In the genomic region with DNA sequence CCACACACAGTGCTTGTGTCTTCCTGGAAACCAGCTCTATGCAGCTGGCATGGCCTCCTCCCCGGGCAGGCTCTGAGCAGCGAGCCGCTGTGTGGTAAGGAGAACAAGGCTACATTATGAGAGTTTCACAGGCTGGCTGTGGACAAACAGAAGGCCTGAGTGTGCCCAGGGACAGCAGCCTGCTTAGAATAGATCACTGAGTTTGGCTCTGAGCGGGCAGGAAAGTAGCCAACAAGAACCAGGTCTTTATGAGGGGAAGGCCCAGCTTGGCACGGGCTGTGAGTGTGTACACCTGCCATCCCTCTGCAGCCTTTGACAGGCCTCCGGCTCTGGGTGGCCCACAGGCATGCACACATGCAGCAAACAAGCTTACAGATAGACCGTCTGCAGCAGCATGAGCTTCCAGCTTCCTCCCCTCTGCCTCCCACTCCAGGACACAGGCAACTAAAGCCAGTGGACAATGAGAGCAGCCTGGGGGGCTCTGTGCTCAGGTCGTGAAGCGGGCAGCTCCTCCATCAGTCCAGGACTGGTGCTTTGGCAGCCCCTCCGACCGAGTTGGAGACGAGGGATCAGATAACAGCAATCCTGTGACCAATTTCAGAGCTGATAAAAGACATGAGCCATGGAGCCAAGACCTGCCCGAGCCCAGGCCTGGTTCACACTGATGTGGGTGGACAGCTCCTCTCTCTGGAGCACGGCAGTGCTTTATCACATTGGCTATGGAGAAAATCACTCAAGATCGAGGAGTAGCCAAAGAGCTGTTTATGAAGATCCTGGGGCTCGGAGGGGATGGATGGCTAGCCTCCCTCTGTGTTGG, we compare ENCODE assay signal across 8 mouse cellular contexts. TPM values are rescaled to one million over a fixed set of nuclear protein-coding genes. Genes with fewer than 3 reads are reported as not detected.
DNase-seq lines count a peak whose midpoint lies in the region; ATAC-seq and TF ChIP-seq lines count a peak whose summit lies in the region.
"Had no signal": no experiment of that assay in that cellular context is flagged by ENCODE, and none has a peak within 500 bp of the region (broad histone marks: within the 10 kb centered on the region; RNA-seq: fewer than 3 reads in every experiment).

No protein-coding gene starts in this region.

- no peaks in the 10 kb centered on the region for H3K36me3 ChIP-seq in testis, adult 2 months (ENCODE audit: control insufficient read depth, insufficient read depth, low read length)
- H3K36me3 ChIP-seq in kidney, embryonic 15.5 days = no peaks in the 10 kb centered on the region
- H3K36me3 ChIP-seq: stomach, embryonic 15.5 days had no signal

- ATAC-seq in kidney, embryonic 15.5 days (replicated peaks; ENCODE audit: low FRiP score) = no peak

- no peak overlapping the region for H3K4me2 ChIP-seq in kidney, embryonic 15.5 days
- H3K4me2 ChIP-seq: stomach, embryonic 15.5 days had no signal

- H3K4me3 ChIP-seq in testis, adult 2 months (ENCODE audit: control insufficient read depth, low read depth, low read length) = no peak overlapping the region
- H3K4me3 ChIP-seq in kidney, embryonic 15.5 days (replicated peaks) = no peak overlapping the region
- H3K4me3 ChIP-seq: stomach, embryonic 15.5 days had no signal

- H3K9me3 ChIP-seq in kidney, embryonic 15.5 days (replicated peaks) = no peaks in the 10 kb centered on the region
- H3K9me3 ChIP-seq: stomach, embryonic 15.5 days had no signal

- no peaks in the 10 kb centered on the region for H3K27me3 ChIP-seq in testis, adult 2 months (ENCODE audit: control insufficient read depth, insufficient read depth, low read length)
- H3K27me3 ChIP-seq in kidney, embryonic 15.5 days = no peaks in the 10 kb centered on the region
- H3K27me3 ChIP-seq: stomach, embryonic 15.5 days had no signal

- no peak overlapping the region for H3K9ac ChIP-seq in kidney, embryonic 15.5 days
- H3K9ac ChIP-seq: stomach, embryonic 15.5 days had no signal

- WGBS in kidney, embryonic 15.5 days = 53% methylated on average over 16 of the region's 16 CpGs

- no peaks in the 10 kb centered on the region; the same call in none of the 2 replicates for H3K4me1 ChIP-seq in testis, adult 2 months (ENCODE audit: control insufficient read depth, insufficient read depth, low read length)
- 0 out of 2 replicates have a peak, but pooled peaks cover 3% of the 10 kb centered on the region for H3K4me1 ChIP-seq in kidney, embryonic 15.5 days

- H3K27ac ChIP-seq in testis, adult 2 months (ENCODE audit: control insufficient read depth, insufficient read depth, low read depth, low read length) = no peak overlapping the region
- H3K27ac ChIP-seq in kidney, embryonic 15.5 days = no peak overlapping the region
- H3K27ac ChIP-seq: stomach, embryonic 15.5 days had no signal

- peak; percentile 7; the same call in 1 of the 2 replicates for TF ChIP-seq CTCF in testis, adult 2 months (IDR thresholded peaks at IDR 0.05; ENCODE audit: control insufficient read depth, insufficient read depth, insufficient replicate concordance, low read depth, low read length)

- no peak for TF ChIP-seq POLR2A in testis, adult 2 months (IDR thresholded peaks at IDR 0.05; ENCODE audit: control insufficient read depth, low read depth, low read length)

- no peak for DNase-seq in testis, postnatal 10 days (ENCODE audit: low spot score)
- peak; percentile 55 to 73 for DNase-seq in frontal cortex, postnatal 10 days (ENCODE audit: low spot score in 2 of 2)
- DNase-seq in layer of hippocampus, postnatal 25 days (ENCODE audit: extremely low spot score in 1 of 2, low spot score in 1 of 2) = peak; percentile 23 to 41
- peak; percentile 85 to 91 for DNase-seq in right cerebral cortex, postnatal 10 days (ENCODE audit: low spot score in 2 of 2)
- DNase-seq in urinary bladder, postnatal 14 days (ENCODE audit: low spot score) = no peak

RNA-seq across cellular contexts. Expression of a gene that starts 9.4 kb away (rescaled TPM):
- polyA plus RNA-seq in testis, adult 2 months (2012; rRNA removed) = 22.6 and 22.9 TPM in 2 replicates
- total RNA-seq in layer of hippocampus, postnatal 25 days (2021) = 10 to 100 TPM; 25.2 to 26.1 TPM
- 25.6 and 26.7 TPM in 2 replicates for polyA plus RNA-seq in kidney, embryonic 15.5 days (2015; fragmentation: Nextera tagmentation; extraction: Ambion mirVana)

RNA-seq across cellular contexts. Expression of a gene that starts 43.2 kb away (rescaled TPM):
- 16.6 and 23.1 TPM in 2 replicates for polyA plus RNA-seq in testis, adult 2 months (2012; rRNA removed)
- 100 to 1,000 TPM in 1 of 2 experiments, 10 to 100 TPM in 1; 87.8 to 107 TPM for total RNA-seq in layer of hippocampus, postnatal 25 days (2021)
- 19.7 and 21.6 TPM in 2 replicates for polyA plus RNA-seq in kidney, embryonic 15.5 days (2015; fragmentation: Nextera tagmentation; extraction: Ambion mirVana)

RNA-seq across cellular contexts. Expression of a gene that starts 57.6 kb away (rescaled TPM):
- 76.5 and 86.7 TPM in 2 replicates for polyA plus RNA-seq in testis, adult 2 months (2012; rRNA removed)
- total RNA-seq in layer of hippocampus, postnatal 25 days (2021) = 100 to 1,000 TPM; 569 to 617 TPM
- polyA plus RNA-seq in kidney, embryonic 15.5 days (2015; fragmentation: Nextera tagmentation; extraction: Ambion mirVana) = 474 and 520 TPM in 2 replicates

Comparison
In these comparisons a context has a peak if more than half of its experiments do, and no peak if none do; other contexts are left out.
1. DNase-seq: peak in frontal cortex, postnatal 10 days (2 of 2), layer of hippocampus, postnatal 25 days (2 of 2) and right cerebral cortex, postnatal 10 days (2 of 2); none in testis, postnatal 10 days (single experiment) and urinary bladder, postnatal 14 days (single experiment).